Mouse (Mus musculus) adrenal gland, adult (tissue): ENCODE measurements around the gene Olfr1132.
"Not testable (repeated sequence)": the region's sequence is repeated elsewhere in the genome, so short reads cannot be mapped to it uniquely, and the experiment has no call there.

Experiments used
- DNase-seq, 2 experiments: peaks; one replicate each; pipeline ENCODE4 v3.0.0; 2022 to 2023; ENCODE audit warnings: low spot score in 1 of 2; ENCODE audit not compliant: inconsistent age in 2 of 2

Olfr1132 gene

DNA sequence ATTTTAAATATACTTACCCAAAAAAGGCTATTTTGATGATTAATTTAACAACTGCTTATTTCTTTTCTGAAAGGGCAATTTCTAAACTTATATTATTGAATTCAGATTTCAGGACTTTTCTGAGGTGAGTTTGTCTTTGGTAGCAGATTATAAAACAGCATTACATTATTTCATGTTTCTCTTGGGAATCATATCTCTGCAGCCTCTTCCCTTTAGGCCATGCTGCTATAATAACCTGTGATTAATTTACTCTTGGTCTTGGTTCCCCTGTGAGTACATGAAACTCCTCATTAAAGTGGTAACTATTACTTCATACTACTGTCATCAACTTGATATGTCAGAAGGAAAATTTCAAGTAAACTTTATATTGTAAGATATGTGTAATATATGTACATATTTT is at the start of gene Olfr1132:
Olfr1132 (minus strand) TSS at position 101 of the 400 bp plus-strand sequence.
- DNase-seq = no peak

GRCm38 (mm10) chr2:87673564-87673963 is 36.2 kb upstream of the Olfr1132 start, which contains the start of gene Olfr1135:
Gene Olfr1135 (minus strand): TSS chr2:87673664.
- DNase-seq = no peak

DNA sequence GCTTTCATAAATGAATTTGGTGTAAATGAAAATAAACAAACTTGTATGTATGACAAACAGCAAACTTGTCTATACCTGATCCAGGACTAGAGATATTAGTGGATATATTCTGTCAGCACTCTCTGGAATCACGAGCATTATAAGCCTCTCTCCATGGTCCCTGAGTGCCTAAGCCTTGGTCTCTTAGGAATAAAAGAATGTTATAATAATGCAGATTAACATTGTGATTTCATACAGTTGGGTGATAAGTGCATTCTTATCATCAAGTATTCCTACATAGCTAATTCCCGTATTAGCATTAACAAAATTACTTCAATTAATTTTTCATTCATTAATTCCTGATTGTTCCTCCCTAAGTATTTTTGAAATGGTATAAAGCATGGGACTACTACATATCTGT is 21.0 kb upstream of the Olfr1132 start, which contains the start of gene Olfr1134:
Olfr1134 (minus strand) TSS at position 101 of the 400 bp plus-strand sequence.
- DNase-seq = no peak

DNA sequence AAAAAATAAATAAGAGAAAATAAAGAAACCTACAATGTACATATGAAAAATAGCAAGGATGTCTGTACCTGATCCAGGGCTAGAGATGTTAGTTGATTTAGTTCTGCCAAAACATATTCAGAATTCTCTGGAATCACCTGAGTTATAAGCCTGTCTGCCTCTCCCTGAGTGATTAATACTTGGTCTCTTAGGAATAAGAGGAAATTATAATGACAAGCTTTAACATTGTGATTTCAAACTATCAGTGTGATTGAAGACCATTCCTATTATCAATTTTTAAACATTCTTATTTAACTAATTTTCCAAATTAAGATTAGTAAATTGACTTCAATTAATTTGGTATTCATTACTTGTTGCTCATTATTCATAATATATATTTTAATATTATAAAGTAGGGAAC is 9.9 kb upstream of the Olfr1132 start, which contains the start of gene Olfr1133:
Olfr1133 (minus strand) TSS at position 101 of the 400 bp plus-strand sequence.
- DNase-seq = no peak

GRCm38 (mm10) chr2:87642441-87642840 is 5.1 kb upstream of the Olfr1132 start:
- DNase-seq = no peak

DNA sequence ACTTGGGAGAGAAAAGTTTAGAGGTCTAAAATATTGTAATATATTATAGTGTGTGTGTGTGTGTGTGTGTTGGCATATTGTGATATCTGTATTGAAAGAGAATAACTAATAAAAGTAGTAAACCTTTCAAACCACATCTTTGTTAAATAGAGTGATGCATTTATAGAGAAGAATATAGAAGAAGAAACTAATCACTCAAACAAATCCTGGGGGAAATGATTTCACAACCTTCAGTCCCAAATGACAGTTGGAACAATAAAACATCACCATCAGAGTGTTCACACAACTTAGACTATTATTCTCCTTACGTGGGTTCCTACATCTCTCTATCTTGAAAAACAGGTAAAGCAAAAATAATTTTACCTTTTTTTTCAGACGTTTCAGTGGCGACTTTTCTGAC is 10.5 kb downstream of the Olfr1132 start, which contains the start of gene Olfr1131:
Olfr1131 (plus strand) TSS at position 301 of the 400 bp plus-strand sequence.
- DNase-seq = no peak

DNA sequence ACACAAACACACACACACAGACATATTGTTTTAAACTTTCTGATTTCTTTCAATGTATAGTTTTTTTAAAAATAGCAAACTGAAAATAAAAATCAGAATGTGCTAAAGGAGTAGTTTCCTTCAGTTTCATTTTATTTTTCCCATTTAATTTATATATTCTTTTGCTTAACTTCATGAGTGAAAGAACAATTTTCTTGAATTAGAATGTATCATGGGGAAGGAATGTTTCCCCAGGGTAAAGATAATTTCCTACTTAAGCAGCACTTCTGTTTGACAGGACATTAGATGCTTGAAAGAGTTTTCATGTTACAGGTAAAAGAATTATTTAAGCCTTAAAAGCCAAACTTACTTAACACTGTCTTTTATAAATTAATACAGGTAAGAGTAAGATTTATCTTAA is 31.4 kb downstream of the Olfr1132 start, which contains the start of gene Olfr1130:
Olfr1130 (plus strand) TSS at position 301 of the 400 bp plus-strand sequence.
- DNase-seq = not testable (repeated sequence)
